Mouse (Mus musculus) midbrain, postnatal 0 days (tissue): ENCODE measurements around the gene Csrnp3. TPM values are rescaled to one million over a fixed set of nuclear protein-coding genes. Genes with fewer than 3 reads are reported as not detected.
"Not testable (repeated sequence)": the region's sequence is repeated elsewhere in the genome, so short reads cannot be mapped to it uniquely, and the experiment has no call there.

Source experiments
- ATAC-seq: fragments of 200-750 bp; cut with Nextera tagmentation; 2 replicates; pipeline ENCODE4 v1.8.0; 2017; ENCODE audit warnings: moderate number of reproducible peaks, mild to moderate bottlenecking, moderate TSS enrichment, moderate library complexity; ENCODE audit not compliant: low FRiP score
- DNase-seq: peaks from one replicate; pipeline ENCODE4 v3.0.0-alpha.2; 2015; ENCODE audit warnings: low spot score
- H3K27ac ChIP-seq: fragments of 300-500 bp; sonication (generic); 2 replicates; pipeline ENCODE4 v1.5.1; 2014; ENCODE audit warnings: low read depth, mild to moderate bottlenecking, low read length, mixed read lengths
- H3K27me3 ChIP-seq: fragments of 300-500 bp; sonication (generic); 2 replicates; pipeline ENCODE4 v1.6.1; 2014; ENCODE audit warnings: low read length, control low read depth, mixed read lengths; ENCODE audit not compliant: insufficient read depth
- H3K36me3 ChIP-seq: fragments of 300-500 bp; sonication (generic); 2 replicates; pipeline ENCODE4 v1.6.1; 2014; ENCODE audit warnings: low read length, control low read depth, mixed read lengths; ENCODE audit not compliant: insufficient read depth
- H3K4me1 ChIP-seq: fragments of 300-500 bp; sonication (generic); 2 replicates; pipeline ENCODE4 v1.6.1; 2014; ENCODE audit warnings: mild to moderate bottlenecking, control low read depth, antibody characterized with exemption, low read length, mixed read lengths; ENCODE audit not compliant: insufficient read depth
- H3K4me2 ChIP-seq: fragments of 300-500 bp; sonication (generic); 2 replicates; pipeline ENCODE4 v1.6.1; 2014; ENCODE audit warnings: low read depth, mild to moderate bottlenecking, low read length, mixed read lengths; ENCODE audit not compliant: poor library complexity, severe bottlenecking
- H3K4me3 ChIP-seq: fragments of 300-500 bp; sonication (generic); 2 replicates; pipeline ENCODE4 v1.5.1; 2014; ENCODE audit warnings: low read depth, mild to moderate bottlenecking, low read length, moderate library complexity
- H3K9ac ChIP-seq: fragments of 300-500 bp; sonication (generic); replicated peaks from 2 replicates; pipeline ENCODE4 v1.6.1; 2014; ENCODE audit warnings: mild to moderate bottlenecking, low read length, moderate library complexity, mixed read lengths; ENCODE audit not compliant: poor library complexity, severe bottlenecking
- H3K9me3 ChIP-seq: fragments of 300-500 bp; sonication (generic); 2 replicates; pipeline ENCODE4 v1.6.1; 2016; ENCODE audit warnings: low read length, control low read depth
- CTCF ChIP-seq: IDR thresholded peaks from 2 replicates; pipeline ENCODE4 v1.5.1; 2016; ENCODE audit warnings: antibody characterized with exemption, mild to moderate bottlenecking
- WGBS: fragments of 180-500 bp; shearing (Covaris S2); extraction: QIAGEN DNeasy Blood & Tissue Kit; methylation state at CpG from one replicate; pipeline ENCODE4 v1.1.7; 2014; 5-methylcytosine and 5-hydroxymethylcytosine counted together
- polyA plus RNA-seq: library from polyadenylated mRNA; unstranded; fragments of >200 nt; fragmentation: Nextera tagmentation; extraction: Ambion mirVana; gene quantifications from 2 replicates; pipeline ENCODE4 v1.2.1, GENCODE M21; 2015
- total RNA-seq: library from RNA; depleted of rRNA; stranded (reverse); fragments of >200 nt; gene quantifications from 2 replicates; pipeline ENCODE4 v1.2.3, GENCODE M21; 2014

Csrnp3 gene
- total and polyA plus RNA-seq, 2 experiments from 2014 or later, result 46.5 to 97.1 TPM

DNA sequence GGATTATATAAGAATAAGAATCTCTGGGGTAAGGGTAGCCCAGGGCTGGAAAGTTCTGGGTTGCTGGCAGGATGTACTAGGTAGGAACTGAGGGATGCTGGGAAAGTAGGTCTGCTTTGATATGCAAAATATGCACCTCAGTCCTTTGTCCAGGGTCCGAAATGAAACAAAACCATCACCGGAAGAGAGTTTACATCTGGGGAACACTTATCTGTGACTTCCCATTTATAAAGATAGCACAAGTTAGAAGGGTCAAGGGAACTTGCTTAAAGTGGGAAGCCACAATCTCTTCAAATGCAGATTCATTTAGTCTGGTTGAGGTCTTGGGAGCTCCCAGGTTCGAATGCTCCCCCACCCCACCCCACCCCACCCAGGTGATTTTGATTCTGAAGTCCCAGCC lies 4.0 kb upstream of the Csrnp3 start:
- H3K4me2 ChIP-seq, result no peak overlapping the region
- no peak for ATAC-seq
- H3K9me3 ChIP-seq, result no peaks in the 10 kb centered on the region
- H3K4me3 ChIP-seq, result no peak overlapping the region
- H3K36me3 ChIP-seq, result no peaks in the 10 kb centered on the region
- DNase-seq, result no peak
- no peak for TF ChIP-seq CTCF
- H3K27ac ChIP-seq, result no peak overlapping the region
- no peaks in the 10 kb centered on the region for H3K4me1 ChIP-seq
- no peaks in the 10 kb centered on the region for H3K27me3 ChIP-seq
- no peak overlapping the region for H3K9ac ChIP-seq
- WGBS, result 86% methylated on average over 3 of the region's 3 CpGs

DNA sequence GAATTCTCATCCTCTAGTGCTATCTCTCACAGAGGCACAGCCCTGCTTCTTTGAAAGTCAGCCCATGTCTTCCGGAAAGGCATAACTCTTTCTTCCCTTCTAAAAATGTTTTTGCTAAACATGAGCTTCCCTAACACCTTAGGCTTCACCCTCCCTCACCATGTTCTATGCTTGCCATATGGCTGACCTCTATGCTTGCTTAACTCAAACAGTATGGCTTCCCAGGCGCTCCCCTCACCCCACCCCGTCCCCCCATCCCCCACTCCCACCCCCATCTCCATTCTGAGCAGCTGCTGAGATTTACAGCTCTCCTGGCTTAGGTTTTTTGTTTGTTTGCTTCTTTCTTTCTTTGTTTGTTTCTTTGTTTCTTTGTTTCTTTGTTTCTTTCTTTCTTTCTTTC lies 3.2 kb upstream of the Csrnp3 start:
- Histone ChIP-seq H3K4me1 (no peaks in the 10 kb centered on the region), H3K9ac (no peak overlapping the region), H3K4me2 (no peak overlapping the region), H3K36me3 (no peaks in the 10 kb centered on the region), H3K27me3 (no peaks in the 10 kb centered on the region), H3K9me3 (no peaks in the 10 kb centered on the region), H3K27ac (no peak overlapping the region), H3K4me3 (no peak overlapping the region)
- ATAC-seq (no peak), DNase-seq (no peak)
- TF ChIP-seq CTCF, result no peak
- 33% methylated on average over 3 of the region's 3 CpGs for WGBS

DNA sequence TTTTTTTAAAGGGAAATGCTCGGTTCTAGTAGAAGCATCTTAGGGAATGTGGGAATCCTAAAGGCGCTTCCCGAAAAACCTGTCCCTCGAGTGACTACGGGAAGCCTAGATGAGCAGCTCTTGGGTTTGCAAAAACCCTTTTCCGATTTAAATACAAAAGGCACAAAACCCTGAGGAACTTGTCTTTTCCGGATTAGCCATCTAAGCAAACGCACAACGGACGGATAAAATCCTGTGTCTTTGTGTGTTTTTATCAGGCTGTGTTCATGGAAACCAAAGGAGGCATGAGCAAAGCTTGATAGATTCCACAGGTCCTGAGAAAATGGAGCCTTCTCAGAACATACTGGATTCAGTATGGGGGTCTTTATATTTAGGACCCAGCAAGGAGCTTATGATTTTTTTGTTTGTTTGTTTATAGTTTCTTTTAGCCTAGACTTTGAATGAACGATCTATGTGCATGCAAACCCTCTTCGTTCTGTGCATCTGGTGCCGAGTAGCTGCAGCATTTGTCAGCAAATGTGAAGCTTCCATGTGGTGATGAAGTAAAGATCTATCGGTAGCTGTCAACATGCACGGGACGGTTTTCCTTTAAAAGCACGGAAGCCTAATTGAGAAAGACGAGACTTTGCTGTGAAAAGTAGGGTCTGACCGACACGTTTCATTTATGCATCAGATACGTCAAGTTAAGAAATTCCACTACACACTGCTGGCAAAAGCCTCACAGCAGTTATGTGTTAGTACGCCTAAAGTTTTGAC lies 611 bp downstream of the Csrnp3 start:
- Histone ChIP-seq H3K36me3 (no peaks in the 10 kb centered on the region), H3K4me1 (no peaks in the 10 kb centered on the region), H3K9me3 (no peaks in the 10 kb centered on the region), H3K4me3 (peak overlapping the region; percentile 50), H3K27me3 (no peaks in the 10 kb centered on the region), H3K4me2 (peak overlapping the region; percentile 58), H3K9ac (peak overlapping the region; percentile 73), H3K27ac (peak overlapping the region; percentile 77)
- under 1% methylated on average over 22 of the region's 22 CpGs for WGBS
- peak; percentile 52 for DNase-seq
- no peak for ATAC-seq
- no peak for TF ChIP-seq CTCF

DNA sequence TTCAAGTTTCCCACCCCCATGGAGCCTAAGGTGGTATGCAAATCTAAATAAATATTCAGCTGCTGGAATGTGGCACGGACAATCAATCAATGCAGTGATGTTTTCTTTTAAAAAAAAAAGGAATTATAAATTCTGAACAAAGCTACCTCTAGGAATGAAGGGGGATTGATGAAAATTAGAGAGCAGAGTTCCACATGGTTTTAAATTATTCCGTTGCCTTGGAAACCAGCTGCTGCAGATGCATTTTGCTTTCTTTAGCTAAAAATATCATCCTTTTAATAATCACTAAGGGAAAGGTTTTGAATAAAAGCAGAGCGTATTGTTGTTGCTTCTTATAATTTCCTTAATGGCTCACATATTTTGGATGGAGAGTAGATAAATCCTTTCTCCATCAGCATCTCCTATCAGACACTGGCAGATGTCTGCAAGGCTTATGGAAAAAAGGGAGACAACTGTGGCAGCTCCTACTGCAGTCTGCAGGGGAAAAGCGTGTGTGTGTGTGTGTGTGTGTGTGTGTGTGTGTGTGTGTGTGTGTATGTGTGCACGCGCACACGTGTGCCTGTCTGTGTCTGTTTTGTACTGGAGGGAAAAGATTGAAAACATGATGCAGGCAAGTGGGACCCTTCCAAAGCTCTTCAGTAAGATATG lies 2.0 kb downstream of the Csrnp3 start:
- TF ChIP-seq CTCF, result 0 out of 2 replicates have a peak, but pooled peaks have one; percentile 3
- peaks cover 6% of the 10 kb centered on the region; the same call in 1 of the 2 replicates for H3K4me1 ChIP-seq
- peak overlapping the region; percentile 57 for H3K27ac ChIP-seq
- H3K9ac ChIP-seq, result peak overlapping the region; percentile 64
- H3K36me3 ChIP-seq, result no peaks in the 10 kb centered on the region
- H3K9me3 ChIP-seq, result no peaks in the 10 kb centered on the region
- peak overlapping the region; percentile 50 for H3K4me3 ChIP-seq
- H3K4me2 ChIP-seq, result peak overlapping the region; percentile 58
- WGBS, result 16% methylated on average over 7 of the region's 7 CpGs
- DNase-seq (peak; percentile 54), ATAC-seq (peak; percentile 36; the same call in 1 of the 2 replicates)
- H3K27me3 ChIP-seq, result no peaks in the 10 kb centered on the region

DNA sequence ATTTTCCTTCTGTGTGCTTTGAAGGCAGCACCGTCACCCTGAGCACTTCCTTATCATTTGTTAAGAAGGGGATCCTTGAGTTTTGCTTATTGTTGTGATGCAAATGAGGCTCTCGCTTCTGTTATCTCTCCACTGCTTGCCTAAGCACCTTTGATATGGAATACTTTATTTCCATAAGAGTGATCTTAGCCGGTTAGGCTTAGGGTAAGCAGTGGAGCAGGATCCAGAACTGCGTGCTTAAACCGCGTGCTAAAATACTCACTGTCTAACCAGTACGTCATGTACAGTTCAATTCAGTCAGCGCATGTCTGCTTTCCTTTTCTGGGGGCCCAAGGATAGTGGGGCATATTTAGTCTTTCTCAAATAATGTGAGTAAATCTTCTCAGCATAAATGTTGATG lies 3.1 kb downstream of the Csrnp3 start:
- no peak for TF ChIP-seq CTCF
- peak overlapping the region; percentile 50 for H3K4me3 ChIP-seq
- no peaks in the 10 kb centered on the region for H3K9me3 ChIP-seq
- H3K4me1 ChIP-seq, result peaks cover 6% of the 10 kb centered on the region; the same call in 1 of the 2 replicates
- ATAC-seq (peak; percentile 72), DNase-seq (no peak)
- H3K27me3 ChIP-seq, result no peaks in the 10 kb centered on the region
- H3K9ac ChIP-seq, result peak overlapping the region; percentile 55; the same call in 1 of the 2 replicates
- H3K36me3 ChIP-seq, result no peaks in the 10 kb centered on the region
- no peak overlapping the region for H3K27ac ChIP-seq
- H3K4me2 ChIP-seq, result peak overlapping the region; percentile 58
- WGBS, result 21% methylated on average over 8 of the region's 8 CpGs

DNA sequence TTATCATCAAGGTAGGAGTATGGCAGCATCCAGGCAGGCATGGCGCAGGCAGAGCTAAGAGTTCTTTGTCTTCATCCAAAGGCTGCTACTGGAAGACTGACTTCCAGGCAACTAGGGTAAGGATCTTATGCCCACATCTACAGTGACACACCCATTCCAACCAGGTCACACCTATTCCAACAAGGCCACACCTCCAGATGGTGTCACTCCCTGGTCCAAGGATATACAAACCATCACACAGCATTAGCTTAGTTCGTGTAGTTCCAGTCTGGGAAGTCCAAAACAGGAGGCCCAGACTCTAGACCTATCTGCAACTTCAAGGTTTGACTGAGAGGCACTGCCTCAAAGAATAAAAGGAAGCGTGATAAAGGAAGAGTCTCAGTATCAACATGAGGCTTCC lies 4.7 kb downstream of the Csrnp3 start:
- not testable (repeated sequence) for H3K4me2 ChIP-seq, H3K27me3 ChIP-seq, H3K27ac ChIP-seq, H3K9ac ChIP-seq, H3K4me3 ChIP-seq, DNase-seq, H3K36me3 ChIP-seq, H3K4me1 ChIP-seq, ATAC-seq, H3K9me3 ChIP-seq
- 98% methylated on average over 3 of the region's 3 CpGs for WGBS
